Mouse (Mus musculus): Measurements from ENCODE around the gene Hist2h3c2. TPM values are rescaled to one million over a fixed set of nuclear protein-coding genes. Genes with fewer than 3 reads are reported as not detected.

Gene Hist2h3c2
- total RNA-seq (2023) = 1 to 10 TPM; 1.5 to 2.7 TPM

GRCm38 (mm10) chr3:96238954-96239793 lies at the start of gene Hist2h3c2:
Gene Hist2h3c2 (minus strand): TSS chr3:96239127.

GRCm38 (mm10) chr3:96269511-96270474 lies 30.9 kb upstream of the Hist2h3c2 start, which contains the start of gene Hist2h2bb:
Gene Hist2h2bb (plus strand): TSS chr3:96269752.

GRCm38 (mm10) chr3:96268051-96268775 lies 29.3 kb upstream of the Hist2h3c2 start, which contains the start of gene Hist2h3b:
Gene Hist2h3b (plus strand): TSS chr3:96268654.

DNA sequence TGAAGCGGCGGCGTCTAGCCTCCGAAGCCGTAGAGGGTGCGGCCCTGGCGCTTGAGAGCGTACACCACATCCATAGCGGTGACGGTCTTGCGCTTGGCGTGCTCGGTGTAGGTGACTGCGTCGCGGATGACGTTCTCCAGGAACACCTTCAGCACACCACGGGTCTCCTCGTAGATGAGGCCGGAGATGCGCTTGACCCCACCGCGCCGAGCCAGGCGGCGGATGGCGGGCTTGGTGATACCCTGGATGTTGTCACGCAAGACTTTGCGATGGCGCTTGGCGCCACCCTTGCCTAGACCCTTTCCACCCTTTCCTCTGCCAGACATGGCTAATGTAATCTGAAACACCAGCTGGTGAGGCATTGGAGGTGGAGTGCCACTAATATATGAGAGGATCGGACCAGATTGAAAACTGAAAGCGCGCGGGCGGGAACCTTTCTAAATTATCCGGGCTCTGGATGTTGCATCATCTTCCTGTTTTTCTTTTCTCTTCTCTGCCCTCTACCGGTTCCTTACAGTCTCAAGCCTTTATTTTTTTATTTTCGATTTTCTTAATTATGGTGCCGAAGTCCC lies 24.1 kb upstream of the Hist2h3c2 start, which contains the start of gene Hist2h4:
Hist2h4 (minus strand) TSS at position 333 of the 572 bp plus-strand sequence.

GRCm38 (mm10) chr3:96246427-96246856 lies 7.5 kb upstream of the Hist2h3c2 start, which contains the start of gene Hist2h3c1:
Gene Hist2h3c1 (plus strand): TSS chr3:96246685.

DNA sequence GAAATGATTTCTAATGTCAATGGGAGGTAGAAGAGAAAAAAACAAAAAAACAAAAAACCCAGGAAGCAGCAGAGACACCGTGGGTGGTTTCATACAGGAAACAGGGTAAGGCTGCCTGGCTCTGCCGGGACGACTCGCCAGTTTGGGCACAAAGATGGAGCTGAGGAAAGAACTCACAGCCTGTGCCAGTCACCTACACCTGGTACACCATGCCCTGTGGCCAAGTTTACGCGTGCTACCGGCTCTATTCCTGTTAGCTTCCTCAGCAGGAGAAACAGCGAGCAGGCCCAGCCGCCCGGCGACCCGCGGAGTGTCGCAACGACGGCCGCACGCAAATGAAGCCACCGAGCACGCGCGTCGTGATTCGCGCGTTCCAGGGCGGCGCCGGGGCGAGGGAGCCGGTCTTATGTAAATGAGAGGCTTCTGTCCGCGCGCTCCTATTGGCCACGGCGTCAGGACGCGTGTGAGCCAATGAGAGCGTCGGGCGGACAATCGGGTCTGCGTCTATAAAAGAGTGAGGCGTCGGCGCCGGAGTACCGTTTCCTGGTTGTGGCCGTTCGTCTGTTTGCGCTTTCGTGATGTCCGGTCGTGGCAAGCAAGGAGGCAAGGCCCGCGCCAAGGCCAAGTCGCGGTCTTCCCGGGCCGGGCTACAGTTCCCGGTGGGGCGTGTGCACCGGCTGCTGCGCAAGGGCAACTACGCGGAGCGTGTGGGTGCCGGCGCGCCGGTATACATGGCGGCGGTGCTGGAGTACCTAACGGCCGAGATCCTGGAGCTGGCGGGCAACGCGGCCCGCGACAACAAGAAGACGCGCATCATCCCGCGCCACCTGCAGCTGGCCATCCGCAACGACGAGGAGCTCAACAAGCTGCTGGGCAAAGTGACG lies 6.3 kb upstream of the Hist2h3c2 start, which contains the start of gene Hist2h2aa1:
Hist2h2aa1 (plus strand) TSS at position 495 of the 884 bp plus-strand sequence.

DNA sequence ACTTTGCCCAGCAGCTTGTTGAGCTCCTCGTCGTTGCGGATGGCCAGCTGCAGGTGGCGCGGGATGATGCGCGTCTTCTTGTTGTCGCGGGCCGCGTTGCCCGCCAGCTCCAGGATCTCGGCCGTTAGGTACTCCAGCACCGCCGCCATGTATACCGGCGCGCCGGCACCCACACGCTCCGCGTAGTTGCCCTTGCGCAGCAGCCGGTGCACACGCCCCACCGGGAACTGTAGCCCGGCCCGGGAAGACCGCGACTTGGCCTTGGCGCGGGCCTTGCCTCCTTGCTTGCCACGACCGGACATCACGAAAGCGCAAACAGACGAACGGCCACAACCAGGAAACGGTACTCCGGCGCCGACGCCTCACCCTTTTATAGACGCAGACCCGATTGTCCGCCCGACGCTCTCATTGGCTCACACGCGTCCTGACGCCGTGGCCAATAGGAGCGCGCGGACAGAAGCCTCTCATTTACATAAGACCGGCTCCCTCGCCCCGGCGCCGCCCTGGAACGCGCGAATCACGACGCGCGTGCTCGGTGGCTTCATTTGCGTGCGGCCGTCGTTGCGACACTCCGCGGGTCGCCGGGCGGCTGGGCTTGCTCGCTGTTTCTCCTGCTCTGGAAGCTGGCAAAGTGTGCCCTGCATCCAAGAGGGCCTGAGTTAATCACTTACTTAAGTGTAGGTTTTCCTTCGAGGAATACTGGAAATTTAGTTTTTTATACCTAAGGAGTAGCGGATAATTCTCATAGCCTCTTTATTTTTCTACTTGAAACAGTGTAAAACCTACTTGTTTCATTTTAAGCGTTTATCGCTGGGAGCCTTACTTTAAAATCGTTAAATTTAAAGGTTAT lies 1.2 kb upstream of the Hist2h3c2 start, which contains the start of gene Hist2h2aa2:
Hist2h2aa2 (minus strand) TSS at position 328 of the 850 bp plus-strand sequence.

GRCm38 (mm10) chr3:96220765-96221639 lies 17.9 kb downstream of the Hist2h3c2 start, which contains the start of the genes Hist2h2ac and Hist2h2be:
Gene Hist2h2ac (minus strand): TSS chr3:96220880.
Gene Hist2h2be (plus strand): TSS chr3:96221119.

GRCm38 (mm10) chr3:96219661-96220130 lies 19.2 kb downstream of the Hist2h3c2 start, which contains the start of the genes Bola1 and Hist2h2ab:
Gene Bola1 (minus strand): TSS chr3:96219709.
Gene Hist2h2ab (plus strand): TSS chr3:96219865.

Other genes starting within 250 kb of the Hist2h3c2 start
- gene Plekho1, start 243.1 kb downstream of the Hist2h3c2 start, total RNA-seq (2023) = 100 to 1,000 TPM; 232 to 254 TPM
- gene Vps45, start 180.7 kb downstream of the Hist2h3c2 start, total RNA-seq (2023) = 10 to 100 TPM; 22.5 to 26.8 TPM
- gene Otud7b, start 134.6 kb downstream of the Hist2h3c2 start, total RNA-seq (2023) = 10 to 100 TPM; 61.6 to 63.2 TPM
- 1 to 10 TPM; 3.2 to 3.5 TPM for gene Mtmr11, start 77.1 kb downstream of the Hist2h3c2 start, total RNA-seq (2023)
- gene Sf3b4, start 66.8 kb downstream of the Hist2h3c2 start, total RNA-seq (2023) = 10 to 100 TPM; 86.0 to 89.2 TPM
- 1 to 10 TPM; 1.9 to 2.8 TPM for gene Sv2a, start 58.0 kb downstream of the Hist2h3c2 start, total RNA-seq (2023)
- 10 to 100 TPM in 1 of 2 experiments, 1 to 10 TPM in 1; 8.9 to 12.7 TPM for gene Bola1, start 19.4 kb downstream of the Hist2h3c2 start, total RNA-seq (2023)
- gene Hist2h2ab, start 19.3 kb downstream of the Hist2h3c2 start, total RNA-seq (2023) = 1 to 10 TPM; 3.6 to 6.4 TPM
- gene Hist2h2ac, start 18.2 kb downstream of the Hist2h3c2 start, total RNA-seq (2023) = 100 to 1,000 TPM; 121 to 127 TPM
- gene Hist2h2be, start 18.0 kb downstream of the Hist2h3c2 start, total RNA-seq (2023) = 1 to 10 TPM; 5.3 to 5.9 TPM
- 100 to 1,000 TPM; 794 to 801 TPM for gene Hist2h2aa2, start 1.1 kb upstream of the Hist2h3c2 start, total RNA-seq (2023)
- gene Hist2h2aa1, start 6.4 kb upstream of the Hist2h3c2 start, total RNA-seq (2023) = 10 to 100 TPM in 1 of 2 experiments, not detected in 1; 26.8 TPM
- not detected for gene Hist2h3c1, start 7.6 kb upstream of the Hist2h3c2 start, total RNA-seq (2023)
- gene Hist2h4, start 24.2 kb upstream of the Hist2h3c2 start, total RNA-seq (2023) = 10 to 100 TPM; 57.1 to 68.9 TPM
- gene Hist2h3b, start 29.5 kb upstream of the Hist2h3c2 start, total RNA-seq (2023) = 100 to 1,000 TPM; 160 to 180 TPM
- gene Hist2h2bb, start 30.6 kb upstream of the Hist2h3c2 start, total RNA-seq (2023) = 100 to 1,000 TPM; 237 to 261 TPM
- under 1 TPM in 1 of 2 experiments, not detected in 1; 0.61 TPM for gene Fcgr1, start 54.8 kb upstream of the Hist2h3c2 start, total RNA-seq (2023)
- not detected for gene BC107364, start 213.2 kb upstream of the Hist2h3c2 start, total RNA-seq (2023)